Mouse (Mus musculus): Measurements from ENCODE around the gene Fhit. TPM values are rescaled to one million over a fixed set of nuclear protein-coding genes. Genes with fewer than 3 reads are reported as not detected.

Fhit gene
- polyA plus RNA-seq, 1 experiment from 2014 or later = 1.7 TPM

DNA sequence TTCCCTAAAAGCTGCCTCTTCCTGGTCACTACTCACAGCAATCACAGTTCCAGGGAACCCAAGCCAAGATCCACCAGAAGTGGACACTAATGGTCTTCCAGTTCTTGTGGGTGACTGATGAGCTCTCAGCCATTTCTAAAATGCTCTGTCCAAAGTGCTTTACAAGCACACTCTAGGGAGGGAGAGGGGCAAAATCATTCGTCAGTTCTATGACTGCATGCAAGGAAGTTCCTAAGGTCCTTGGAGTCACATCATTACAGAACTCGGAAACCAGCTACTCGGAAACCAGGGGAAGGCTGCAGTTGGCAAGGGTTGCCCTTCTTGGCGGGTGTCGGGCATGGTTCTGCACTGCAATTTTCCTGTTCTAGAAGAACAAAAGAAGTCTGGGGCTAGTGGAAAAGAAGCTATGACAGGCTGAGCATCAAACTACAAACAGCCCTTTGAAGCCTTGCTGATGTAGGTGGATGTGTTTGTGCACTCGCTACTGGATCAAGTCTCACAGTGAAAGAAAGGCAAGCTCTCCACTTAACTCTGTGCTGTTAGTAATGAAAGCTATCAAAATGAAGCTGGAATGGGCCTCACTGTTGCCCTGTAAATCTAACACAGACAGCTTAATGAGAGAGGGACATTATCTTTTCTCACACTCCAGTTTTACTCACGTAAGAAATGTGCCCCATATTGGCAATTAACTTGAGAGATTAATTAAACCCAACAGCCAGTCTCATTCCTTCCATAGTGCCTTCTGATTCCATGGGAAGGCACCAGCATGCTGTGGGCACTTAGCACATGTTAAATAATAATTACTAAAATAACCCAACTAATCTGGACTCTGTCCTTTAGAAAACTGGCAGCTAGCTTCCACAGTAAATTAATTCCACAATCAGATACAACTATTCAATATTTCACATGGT is 243.7 kb downstream of the Fhit start:
- H3K27me3 ChIP-seq = no peaks in the 10 kb centered on the region
- CTCF ChIA-PET = no interaction called here
- no peak for TF ChIP-seq CTCF (IDR thresholded peaks at IDR 0.05)
- ATAC-seq (no peak), DNase-seq (ENCODE audit: low read depth, low spot score) (no peak)
- POLR2A ChIA-PET = no interaction called here
- in situ Hi-C loops (cut with MboI; ENCODE audit: low pct_unique_long_range_greater_than_20kb) = no loop called here

DNA sequence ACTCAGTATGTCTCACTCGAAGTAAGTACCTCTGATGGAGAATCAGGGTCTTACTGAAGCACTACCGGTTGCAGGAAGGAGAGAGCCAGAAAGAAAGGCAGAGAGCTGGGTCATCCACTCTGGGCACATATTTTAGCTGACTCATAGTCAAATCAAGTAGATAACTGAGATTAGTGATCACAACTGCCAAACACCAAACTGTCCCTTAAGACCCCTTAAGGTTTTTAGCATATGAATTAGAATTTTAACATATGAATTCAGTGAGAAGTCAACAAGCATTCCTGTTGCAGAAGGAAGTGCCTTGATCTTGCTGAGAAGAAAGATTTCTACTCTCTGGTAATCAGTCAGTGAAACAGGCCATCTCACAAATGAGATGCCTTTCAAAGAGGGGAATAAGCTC is 253.8 kb downstream of the Fhit start:
- DNase-seq (ENCODE audit: low read depth, low spot score) = no peak
- POLR2A ChIA-PET = no interaction called here

DNA sequence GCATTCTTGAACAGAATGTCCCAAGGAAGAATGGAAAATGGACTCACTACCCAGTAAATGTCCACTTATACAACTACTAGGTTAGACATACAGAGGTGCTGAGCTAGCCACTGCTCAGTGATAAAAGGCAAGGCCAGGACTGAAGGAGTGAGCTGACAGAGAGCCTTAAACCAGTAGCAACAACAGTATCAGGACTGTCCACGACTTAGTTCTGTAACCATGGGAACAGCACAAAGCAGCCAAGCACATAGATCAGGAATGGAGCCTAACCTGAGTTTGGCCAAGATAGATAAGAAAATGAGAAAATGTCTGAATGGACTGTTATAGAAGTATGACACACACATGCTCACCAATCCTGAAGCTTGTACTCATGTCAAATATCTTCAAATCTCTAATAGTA is 279.1 kb downstream of the Fhit start:
- no peaks in the 10 kb centered on the region for H3K27me3 ChIP-seq
- ChIA-PET POLR2A (no interaction called here), CTCF (no interaction called here)
- TF ChIP-seq CTCF (IDR thresholded peaks at IDR 0.05) = no peak
- in situ Hi-C loops (cut with MboI; ENCODE audit: low pct_unique_long_range_greater_than_20kb) = no loop called here
- no peak for ATAC-seq
- no peak for DNase-seq (ENCODE audit: low read depth, low spot score)

More for the DNA sequence above, 253.8 kb downstream of the Fhit start:
- no peak for TF ChIP-seq CTCF (IDR thresholded peaks at IDR 0.05)
- CTCF ChIA-PET = no interaction called here
- no peak for ATAC-seq
- in situ Hi-C loops (cut with MboI; ENCODE audit: low pct_unique_long_range_greater_than_20kb) = no loop called here
- H3K27me3 ChIP-seq = no peaks in the 10 kb centered on the region

DNA sequence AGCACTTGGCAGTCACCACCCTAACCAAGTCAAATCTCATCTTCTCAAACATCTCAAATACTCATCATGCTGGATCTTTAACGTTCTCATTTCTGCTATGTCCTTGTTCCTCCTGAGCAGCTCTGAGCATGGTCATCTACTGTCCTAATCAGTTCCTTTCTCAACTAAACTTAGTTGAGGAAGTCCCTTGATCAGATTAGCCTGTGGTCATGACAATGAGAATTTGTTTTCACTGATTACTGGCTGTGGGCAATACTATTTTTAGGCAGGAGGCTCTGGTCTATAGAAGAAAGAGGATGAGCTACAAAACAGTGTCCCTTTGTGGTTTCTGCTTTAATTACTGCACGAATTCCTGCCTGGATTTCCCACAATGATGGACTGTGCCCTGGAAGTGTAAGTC is 281.1 kb downstream of the Fhit start:
- TF ChIP-seq CTCF (IDR thresholded peaks at IDR 0.05) = no peak
- in situ Hi-C loops (cut with MboI; ENCODE audit: low pct_unique_long_range_greater_than_20kb) = no loop called here
- ATAC-seq (no peak), DNase-seq (ENCODE audit: low read depth, low spot score) (no peak)
- H3K27me3 ChIP-seq = no peaks in the 10 kb centered on the region
- CTCF ChIA-PET = no interaction called here
- POLR2A ChIA-PET = no interaction called here

DNA sequence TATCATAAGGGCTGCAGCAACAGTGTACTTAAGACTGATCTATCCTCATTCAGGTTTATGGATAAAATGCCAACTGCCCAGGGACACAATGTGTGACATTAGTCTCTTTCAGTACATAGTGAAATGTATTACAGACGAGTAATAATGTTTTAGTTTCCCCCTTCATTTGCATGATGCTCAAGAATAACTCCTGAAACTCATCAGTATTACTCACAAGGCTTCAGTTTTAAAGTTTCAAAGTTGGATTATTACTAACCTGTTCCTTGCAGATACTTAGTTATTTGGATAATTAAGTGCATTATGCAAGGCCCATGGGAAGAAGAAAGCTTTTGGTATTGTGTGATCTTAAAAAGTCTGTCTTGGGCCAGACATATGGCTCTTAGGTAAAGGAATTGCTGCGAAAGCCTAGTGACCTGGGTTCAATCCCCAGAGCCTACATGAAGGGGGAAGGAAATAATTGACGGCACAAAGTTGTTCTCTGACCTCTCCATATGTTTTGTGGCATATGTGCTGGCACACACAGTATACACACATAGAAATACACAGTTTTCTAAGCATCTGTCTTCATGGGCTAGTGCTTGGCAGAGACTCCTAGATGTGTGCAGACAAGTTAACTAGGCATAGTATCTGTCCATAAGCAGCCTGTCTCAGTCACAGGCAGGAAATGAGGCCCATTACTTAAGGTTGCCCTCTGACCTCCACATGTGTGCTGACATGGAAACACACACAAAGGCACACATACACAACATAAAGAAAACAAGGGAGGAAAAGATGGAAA is 287.1 kb downstream of the Fhit start:
- DNase-seq (ENCODE audit: low read depth, low spot score) (no peak), ATAC-seq (no peak)
- no peak for TF ChIP-seq CTCF (IDR thresholded peaks at IDR 0.05)
- in situ Hi-C loops (cut with MboI; ENCODE audit: low pct_unique_long_range_greater_than_20kb) = no loop called here
- ChIA-PET CTCF (no interaction called here), POLR2A (no interaction called here)
- peaks cover 3% of the 10 kb centered on the region for H3K27me3 ChIP-seq

DNA sequence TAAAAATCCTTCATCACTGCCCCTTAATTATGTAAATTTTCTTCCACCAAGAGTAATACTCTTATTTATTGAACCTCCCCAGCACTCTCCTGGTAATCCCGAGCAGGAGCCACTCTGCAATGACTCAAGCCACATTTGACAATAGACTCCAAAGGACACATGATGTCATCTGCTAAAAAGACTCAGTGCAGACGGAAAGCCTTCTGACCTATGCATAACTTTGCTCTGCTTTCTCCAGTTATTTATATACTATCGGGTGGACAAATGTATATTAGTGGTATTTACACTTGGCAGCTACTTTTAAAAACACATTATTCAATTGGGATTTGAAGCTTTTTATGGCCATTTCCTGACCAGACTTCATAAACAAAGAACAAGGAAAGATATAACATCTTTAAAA is 304.2 kb downstream of the Fhit start:
- in situ Hi-C loops (cut with MboI; ENCODE audit: low pct_unique_long_range_greater_than_20kb) = no loop called here
- POLR2A ChIA-PET = no interaction called here
- CTCF ChIA-PET = interaction anchor here (1.5 kb wide), 1 partner anchor 9 kb away, joined by 3 read pairs; no protein-coding TSS in a partner anchor
- TF ChIP-seq CTCF (IDR thresholded peaks at IDR 0.05) = no peak
- H3K27me3 ChIP-seq = no peaks in the 10 kb centered on the region
- DNase-seq (ENCODE audit: low read depth, low spot score) = no peak
- ATAC-seq = no peak

DNA sequence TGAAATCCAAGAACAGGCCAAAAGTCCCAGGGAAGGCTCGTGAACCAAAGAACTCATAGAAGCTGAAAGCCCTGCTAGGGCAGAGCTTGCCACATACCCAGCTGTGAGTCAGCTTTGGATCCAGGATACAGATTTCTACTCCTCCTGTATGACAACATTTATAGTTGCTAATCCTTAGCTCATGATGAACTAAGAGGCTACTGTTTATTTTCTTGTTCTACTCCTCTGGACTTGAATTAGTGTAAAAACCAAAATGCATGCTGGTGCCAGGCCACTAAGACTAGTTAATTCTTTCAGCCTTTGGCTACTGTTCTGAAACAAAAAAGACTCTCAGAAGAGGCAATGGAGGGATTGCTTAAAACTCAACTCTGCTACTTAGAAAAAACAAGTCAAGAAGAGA is 309.9 kb downstream of the Fhit start:
- POLR2A ChIA-PET = no interaction called here
- no peak for TF ChIP-seq CTCF (IDR thresholded peaks at IDR 0.05)
- CTCF ChIA-PET = no interaction called here
- DNase-seq (ENCODE audit: low read depth, low spot score) = peak; percentile 35
- ATAC-seq = peak; percentile 80
- in situ Hi-C loops (cut with MboI; ENCODE audit: low pct_unique_long_range_greater_than_20kb) = no loop called here
- no peaks in the 10 kb centered on the region for H3K27me3 ChIP-seq

DNA sequence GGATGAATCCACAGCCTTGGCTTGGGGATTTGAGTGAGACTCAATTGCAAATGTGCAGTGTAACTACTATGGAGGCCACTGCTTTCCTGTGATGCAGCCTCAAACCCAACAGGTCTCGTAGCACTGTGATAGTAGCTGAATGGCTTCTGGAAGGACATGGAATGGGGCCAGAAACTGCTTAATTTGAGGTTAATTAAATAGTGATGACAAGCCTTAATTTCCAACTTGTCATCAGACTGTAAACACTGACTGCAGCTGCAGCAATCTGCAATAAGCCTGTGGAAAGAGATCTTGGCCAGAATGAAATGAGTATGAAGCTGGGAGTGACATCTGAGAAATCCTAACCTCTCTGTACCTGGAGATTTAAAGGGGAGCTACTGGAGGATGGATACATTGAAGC is 325.8 kb downstream of the Fhit start:
- ChIA-PET CTCF (no interaction called here), POLR2A (no interaction called here)
- in situ Hi-C loops (cut with MboI; ENCODE audit: low pct_unique_long_range_greater_than_20kb) = no loop called here
- no peak for TF ChIP-seq CTCF (IDR thresholded peaks at IDR 0.05)
- ATAC-seq (no peak), DNase-seq (ENCODE audit: low read depth, low spot score) (no peak)
- no peaks in the 10 kb centered on the region for H3K27me3 ChIP-seq

DNA sequence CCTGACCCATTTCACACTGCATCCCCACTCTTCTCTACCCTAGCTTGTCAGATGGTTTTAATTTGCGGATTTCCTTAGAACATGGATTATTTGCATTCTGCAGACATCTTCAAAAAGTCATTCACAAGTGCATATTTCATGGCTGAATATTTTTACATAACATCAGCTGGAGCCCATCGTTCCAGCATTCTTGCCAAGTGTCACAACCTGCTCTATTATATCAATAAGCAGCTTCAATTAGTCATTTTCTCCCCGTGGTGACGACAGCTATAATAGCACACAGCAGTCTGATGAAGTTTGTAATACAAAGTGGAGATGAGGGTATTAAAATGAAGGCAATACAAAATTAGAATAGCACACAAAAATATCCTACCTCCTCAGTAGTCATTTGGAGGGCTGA is 337.0 kb downstream of the Fhit start:
- ATAC-seq = no peak
- no peak for TF ChIP-seq CTCF (IDR thresholded peaks at IDR 0.05)
- no peaks in the 10 kb centered on the region for H3K27me3 ChIP-seq
- no peak for DNase-seq (ENCODE audit: low read depth, low spot score)
- ChIA-PET CTCF (no interaction called here), POLR2A (no interaction called here)
- in situ Hi-C loops (cut with MboI; ENCODE audit: low pct_unique_long_range_greater_than_20kb) = no loop called here

DNA sequence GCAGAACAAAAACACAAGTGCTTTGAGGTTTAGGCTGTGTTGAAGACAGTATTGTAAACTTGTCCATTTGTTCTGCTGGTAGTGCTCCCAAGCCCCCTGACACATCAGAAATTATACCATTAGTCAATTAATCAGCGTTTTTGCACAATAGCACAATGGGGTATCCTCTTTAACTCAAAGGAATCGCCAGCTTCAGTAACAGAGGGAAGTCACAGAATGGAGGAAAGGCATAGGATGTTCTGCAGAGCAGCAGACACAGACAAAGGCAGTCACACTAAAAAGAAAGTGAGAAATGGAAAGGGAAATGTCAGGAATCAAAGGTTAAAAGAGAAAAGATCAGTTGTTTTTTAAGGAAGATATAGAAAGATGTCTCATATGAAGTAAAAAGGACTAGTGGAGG is 348.3 kb downstream of the Fhit start:
- POLR2A ChIA-PET = no interaction called here
- in situ Hi-C loops (cut with MboI; ENCODE audit: low pct_unique_long_range_greater_than_20kb) = no loop called here
- no peak for ATAC-seq

DNA sequence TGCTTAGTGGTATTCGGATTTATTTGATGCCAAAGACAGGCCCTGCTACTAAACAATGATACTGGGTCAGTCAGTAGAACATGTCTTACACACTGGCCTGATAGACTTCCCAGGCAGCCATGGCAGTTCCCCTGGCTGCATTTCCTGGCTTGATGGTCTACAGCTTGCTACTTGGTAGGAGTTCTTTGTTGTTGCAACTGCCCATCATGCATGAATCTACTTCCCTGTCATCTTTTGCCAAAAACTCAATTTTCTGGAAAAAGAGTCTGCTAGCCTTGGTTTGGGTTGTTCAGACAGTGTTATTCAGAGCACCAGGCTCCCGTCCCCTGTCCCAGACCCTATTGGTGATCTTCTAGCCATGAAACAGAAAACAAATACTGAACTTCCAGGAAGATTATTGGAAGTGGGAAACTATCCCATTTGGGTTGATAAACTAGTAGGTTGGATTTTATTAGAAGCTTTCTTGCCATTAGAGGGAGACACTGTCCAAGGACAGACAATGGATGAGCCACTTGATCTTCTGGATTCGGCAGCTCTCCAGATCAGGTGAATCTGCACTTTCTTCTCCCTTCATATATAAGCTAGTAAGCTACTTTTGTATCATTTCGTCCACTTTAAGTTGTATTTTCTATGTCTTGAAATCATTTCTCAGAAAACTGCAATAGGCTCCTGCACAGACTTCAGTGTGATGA is 363.2 kb downstream of the Fhit start:
- ChIA-PET CTCF (interaction anchor here (1.1 to 2.2 kb wide), 5 partner anchors 9 to 417 kb away, joined by 3 to 7 read pairs (median 3); no protein-coding TSS in a partner anchor), POLR2A (no interaction called here)
- ATAC-seq = no peak
- in situ Hi-C loops (cut with MboI; ENCODE audit: low pct_unique_long_range_greater_than_20kb) = loop anchor here (10.0 to 25.0 kb wide), 2 partner anchors 536 to 1339 kb away; no protein-coding TSS in a partner anchor
- H3K27me3 ChIP-seq = no peaks in the 10 kb centered on the region
- no peak for DNase-seq (ENCODE audit: low read depth, low spot score)
- peak; percentile 52 for TF ChIP-seq CTCF (IDR thresholded peaks at IDR 0.05)

More for the DNA sequence above, 348.3 kb downstream of the Fhit start:
- no peak for DNase-seq (ENCODE audit: low read depth, low spot score)
- no peaks in the 10 kb centered on the region for H3K27me3 ChIP-seq
- TF ChIP-seq CTCF (IDR thresholded peaks at IDR 0.05) = no peak
- CTCF ChIA-PET = no interaction called here

All from Patski (cell line).